Mouse (Mus musculus): Measurements from ENCODE around the gene Sec24a. TPM values are rescaled to one million over a fixed set of nuclear protein-coding genes. Genes with fewer than 3 reads are reported as not detected.

Sec24a gene
- polyA plus RNA-seq (2015; fragmentation: Nextera tagmentation; extraction: Ambion mirVana) = 6.8 TPM in 2 replicates

DNA sequence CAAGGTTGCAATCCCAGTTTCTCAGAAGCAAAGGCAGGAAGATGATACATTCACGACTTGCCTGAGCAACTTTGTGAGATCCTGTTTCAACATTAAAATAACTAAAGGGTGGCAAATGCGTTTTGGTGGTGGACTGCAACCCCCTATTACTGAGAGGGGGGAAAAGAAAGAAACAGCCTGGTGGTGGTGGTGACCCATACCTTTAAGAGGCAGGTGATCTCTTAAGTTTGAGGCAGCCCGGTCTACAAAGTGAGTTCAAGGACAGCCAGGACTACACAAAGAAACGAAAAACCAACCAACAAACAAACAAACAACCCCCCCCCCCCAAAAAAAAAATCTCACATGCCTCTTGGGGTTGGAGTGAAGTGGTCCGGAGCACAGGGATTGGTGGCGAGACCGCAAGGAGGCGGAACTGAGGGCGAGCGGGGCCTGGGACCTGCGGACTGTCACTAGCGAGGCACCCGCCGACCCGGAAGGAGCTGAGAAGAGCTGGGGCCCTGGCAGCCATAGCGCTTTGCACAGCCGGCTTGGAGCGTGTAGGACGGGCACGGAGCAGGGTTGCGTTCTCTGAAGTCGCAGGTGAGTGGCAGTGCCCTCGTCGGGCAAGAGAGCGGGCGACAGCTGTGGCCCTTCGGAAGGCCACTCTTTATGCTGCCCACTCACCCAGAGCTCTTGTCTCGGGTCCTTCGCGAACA, at the start of gene Sec24a, which contains the start of gene Sar1b:
Gene Sec24a, minus strand, starts transcription at position 422 of the 695 bp plus-strand sequence.
Gene Sar1b, plus strand, starts transcription at position 475 of the 695 bp plus-strand sequence.

DNA sequence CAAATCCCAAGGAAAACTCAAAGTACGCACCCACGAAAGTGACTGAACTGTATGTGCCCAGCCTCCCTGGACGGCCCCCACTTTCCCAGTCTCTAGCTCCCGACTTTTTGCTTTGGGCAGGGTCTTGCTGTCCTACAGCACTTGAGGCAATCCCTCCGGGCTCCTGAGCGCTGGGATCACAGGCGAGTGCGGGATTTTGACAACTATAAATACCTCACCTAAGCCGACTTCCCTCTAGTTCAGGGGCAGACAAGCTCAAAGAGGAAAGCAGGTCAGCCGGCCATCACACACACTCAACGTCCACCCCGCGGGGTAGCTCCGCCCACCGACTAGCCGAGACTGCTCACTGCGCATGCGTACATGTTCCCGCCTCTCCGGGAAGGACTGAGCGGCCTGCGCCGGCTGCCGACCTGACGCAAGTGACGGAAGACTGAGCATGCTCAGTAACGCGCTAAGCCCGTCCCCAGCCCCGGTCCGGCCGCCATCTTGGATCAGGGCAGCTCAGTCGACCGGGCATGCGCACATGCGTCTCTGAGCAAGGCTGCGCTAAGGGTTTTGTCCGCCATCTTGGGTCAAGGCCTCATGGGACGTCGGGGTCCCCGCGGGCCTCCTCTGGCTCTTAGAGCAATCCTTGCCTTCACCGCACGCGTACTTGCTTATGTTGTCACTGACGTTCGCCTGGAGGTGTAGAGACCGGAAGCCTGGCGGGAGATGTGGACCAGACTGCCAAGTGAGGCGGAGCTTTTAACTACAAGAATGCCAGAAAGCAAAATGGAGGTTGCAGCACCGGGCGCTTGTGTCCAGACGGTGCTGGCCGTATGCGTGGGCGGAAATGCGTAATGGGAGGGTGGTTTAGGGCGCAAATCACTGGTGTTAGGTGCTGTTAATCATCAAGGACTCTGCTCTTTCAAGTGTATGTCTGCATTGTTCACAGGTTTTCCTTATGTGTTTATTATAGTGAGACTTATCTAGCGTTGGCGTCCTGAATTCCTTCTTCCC, 74.8 kb downstream of the Sec24a start, which contains the start of gene 0610009B22Rik:
Gene 0610009B22Rik, minus strand, starts transcription at position 545 of the 999 bp plus-strand sequence.

GRCm38 (mm10) chr11:51650691-51651515, 112.5 kb downstream of the Sec24a start, which contains the start of the genes N4bp3 and D930048N14Rik:
Gene N4bp3 (minus strand): TSS chr11:51650842.
Gene D930048N14Rik (plus strand): TSS chr11:51650954.

Other genes starting within 250 kb of the Sec24a start
- 17.2 and 18.7 TPM in 2 replicates for gene Phykpl, start 178.9 kb downstream of the Sec24a start, polyA plus RNA-seq (2015; fragmentation: Nextera tagmentation; extraction: Ambion mirVana)
- 231 and 252 TPM in 2 replicates for gene Hnrnpab, start 156.8 kb downstream of the Sec24a start, polyA plus RNA-seq (2015; fragmentation: Nextera tagmentation; extraction: Ambion mirVana)
- gene Nhp2, start 143.9 kb downstream of the Sec24a start, polyA plus RNA-seq (2015; fragmentation: Nextera tagmentation; extraction: Ambion mirVana) = 160 and 164 TPM in 2 replicates
- 26.9 and 32.8 TPM in 2 replicates for gene Rmnd5b, start 127.7 kb downstream of the Sec24a start, polyA plus RNA-seq (2015; fragmentation: Nextera tagmentation; extraction: Ambion mirVana)
- gene N4bp3, start 112.8 kb downstream of the Sec24a start, polyA plus RNA-seq (2015; fragmentation: Nextera tagmentation; extraction: Ambion mirVana) = 6.7 and 9.3 TPM in 2 replicates
- 0.41 and 0.62 TPM in 2 replicates for gene D930048N14Rik, start 112.7 kb downstream of the Sec24a start, polyA plus RNA-seq (2015; fragmentation: Nextera tagmentation; extraction: Ambion mirVana)
- gene 0610009B22Rik, start 74.8 kb downstream of the Sec24a start, polyA plus RNA-seq (2015; fragmentation: Nextera tagmentation; extraction: Ambion mirVana) = 47.6 and 49.1 TPM in 2 replicates
- gene Sar1b, start 53 bp upstream of the Sec24a start, polyA plus RNA-seq (2015; fragmentation: Nextera tagmentation; extraction: Ambion mirVana) = 67.8 and 71.2 TPM in 2 replicates
- 2.9 and 3.4 TPM in 2 replicates for gene Jade2, start 94.0 kb upstream of the Sec24a start, polyA plus RNA-seq (2015; fragmentation: Nextera tagmentation; extraction: Ambion mirVana)
- gene Cdkn2aipnl, start 204.0 kb upstream of the Sec24a start, polyA plus RNA-seq (2015; fragmentation: Nextera tagmentation; extraction: Ambion mirVana) = 63.1 and 67.5 TPM in 2 replicates
- 184 and 216 TPM in 2 replicates for gene Ube2b, start 237.1 kb upstream of the Sec24a start, polyA plus RNA-seq (2015; fragmentation: Nextera tagmentation; extraction: Ambion mirVana)
- 4.0 and 4.6 TPM in 2 replicates for gene Cdkl3, start 240.6 kb upstream of the Sec24a start, polyA plus RNA-seq (2015; fragmentation: Nextera tagmentation; extraction: Ambion mirVana)

Measured in spleen, postnatal 0 days (tissue).